Mouse (Mus musculus) pancreas, adult 10 weeks (tissue): ENCODE results near the gene Zfp334. TPM values are rescaled to one million over a fixed set of nuclear protein-coding genes. Genes with fewer than 3 reads are reported as not detected.

Experiments used
- polyA plus RNA-seq: library from polyadenylated mRNA; stranded (reverse); fragments of 350-450 nt; fragmentation: Illumina TruSeq; extraction: RNeasy Lipid Tissue Mini Kit (QIAGEN cat#74804); gene quantifications from one replicate; pipeline ENCODE4 v1.2.3, GENCODE M21; 2015; ENCODE audit warnings: low read depth, low replicate concordance; ENCODE audit not compliant: insufficient read depth

The Zfp334 gene
- polyA plus RNA-seq: 0.55 TPM

GRCm38 (mm10) chr2:165387844-165388495, at the start of gene Zfp334:
Gene Zfp334 (minus strand): TSS chr2:165388259.

GRCm38 (mm10) chr2:165368496-165368895, 19.6 kb downstream of the Zfp334 start, which contains the start of gene Zfp663:
Gene Zfp663 (minus strand): TSS chr2:165368729.

DNA sequence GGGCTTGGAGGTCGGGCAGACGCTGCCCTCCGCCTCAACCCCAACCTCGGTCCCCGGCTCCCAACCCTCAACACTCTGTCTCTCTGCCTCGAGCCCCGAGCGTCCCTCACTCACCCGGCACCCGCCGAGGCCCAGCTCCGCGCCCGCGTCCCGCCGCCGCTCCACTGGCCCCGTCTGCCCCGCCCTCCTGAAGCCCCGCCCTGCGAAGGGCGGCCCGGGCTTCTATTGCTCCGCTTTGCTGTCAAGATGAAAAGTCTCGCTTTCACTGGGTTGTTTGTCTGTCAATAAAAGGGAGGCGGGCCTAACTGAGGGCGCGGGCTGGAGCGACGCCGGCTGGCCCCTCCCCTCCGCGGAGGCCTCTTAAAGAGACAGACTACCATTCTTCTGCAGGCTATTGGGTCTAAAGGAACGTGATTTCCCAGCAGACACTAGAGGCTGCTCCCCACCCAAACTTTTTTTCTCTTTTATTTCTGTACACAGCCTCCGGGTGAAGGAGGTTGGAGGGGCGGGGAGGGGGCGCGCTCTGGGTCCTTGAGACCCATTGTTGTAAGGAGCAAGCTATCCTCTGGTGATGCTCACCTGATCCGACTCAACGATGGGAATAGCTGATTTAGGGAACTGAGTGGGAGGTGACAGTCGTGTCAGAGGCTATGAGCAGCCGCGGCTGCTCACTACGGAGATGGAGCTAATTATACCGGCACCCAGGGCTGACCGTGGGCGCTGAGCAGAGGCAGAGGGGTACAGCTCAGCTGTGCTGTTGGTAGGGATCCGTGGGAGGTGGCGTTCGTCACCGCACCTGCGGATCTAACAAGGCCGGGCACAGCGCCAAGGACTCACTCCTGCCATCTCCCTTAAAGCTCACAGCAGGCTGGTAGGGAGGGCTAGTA, 61.5 kb downstream of the Zfp334 start, which contains the start of gene Elmo2:
Elmo2 (minus strand) TSS at position 176 of the 887 bp plus-strand sequence.

Other genes starting within 250 kb of the Zfp334 start
- 0.33 TPM for gene Cdh22, start 153.4 kb downstream of the Zfp334 start, polyA plus RNA-seq
- 57.6 TPM for gene Slc35c2, start 100.4 kb downstream of the Zfp334 start, polyA plus RNA-seq
- 9.0 TPM for gene Elmo2, start 61.8 kb downstream of the Zfp334 start, polyA plus RNA-seq
- not detected for gene Zfp663, start 19.5 kb downstream of the Zfp334 start, polyA plus RNA-seq
- not detected for gene Ocstamp, start 12.1 kb upstream of the Zfp334 start, polyA plus RNA-seq
- 0.44 TPM for gene Slc13a3, start 85.0 kb upstream of the Zfp334 start, polyA plus RNA-seq
- gene Trp53rka, start 105.1 kb upstream of the Zfp334 start, polyA plus RNA-seq: 6.7 TPM
- gene Slc2a10, start 115.5 kb upstream of the Zfp334 start, polyA plus RNA-seq: 1.2 TPM
- 2.9 TPM for gene Eya2, start 206.8 kb upstream of the Zfp334 start, polyA plus RNA-seq